Mouse (Mus musculus) forebrain, postnatal 0 days (tissue): ENCODE data around the gene Flcn. TPM values are rescaled to one million over a fixed set of nuclear protein-coding genes. Genes with fewer than 3 reads are reported as not detected.

Source experiments
- ATAC-seq: fragments of 200-750 bp; cut with Nextera tagmentation; 2 replicates; pipeline ENCODE4 v1.8.0; 2017; ENCODE audit warnings: mild to moderate bottlenecking, moderate library complexity
- DNase-seq: peaks from one replicate; pipeline ENCODE4 v3.0.0-alpha.2; 2015
- H3K27ac ChIP-seq: fragments of 300-500 bp; sonication (generic); 2 replicates; pipeline ENCODE4 v1.5.1; 2014; ENCODE audit warnings: low read depth, mild to moderate bottlenecking, antibody characterized with exemption, low read length, moderate library complexity, mixed read lengths
- H3K27me3 ChIP-seq: fragments of 300-500 bp; sonication (generic); 2 replicates; pipeline ENCODE4 v1.6.1; 2014; ENCODE audit warnings: mild to moderate bottlenecking, low read length, mixed read lengths; ENCODE audit not compliant: insufficient read depth
- H3K36me3 ChIP-seq: fragments of 300-500 bp; sonication (generic); 2 replicates; pipeline ENCODE4 v1.6.1; 2014; ENCODE audit warnings: mild to moderate bottlenecking, moderate library complexity; ENCODE audit not compliant: insufficient read depth
- H3K4me1 ChIP-seq: fragments of 300-500 bp; sonication (generic); 2 replicates; pipeline ENCODE4 v1.6.1; 2014; ENCODE audit warnings: antibody characterized with exemption; ENCODE audit not compliant: insufficient read depth
- H3K4me2 ChIP-seq: fragments of 300-500 bp; sonication (generic); 2 replicates; pipeline ENCODE4 v1.6.1; 2014; ENCODE audit warnings: low read depth, mild to moderate bottlenecking, moderate library complexity
- H3K4me3 ChIP-seq: fragments of 300-500 bp; sonication (generic); 2 replicates; pipeline ENCODE4 v1.5.1; 2014; ENCODE audit warnings: low read depth, low read length, mixed read lengths
- H3K9ac ChIP-seq: fragments of 300-500 bp; sonication (generic); 2 replicates; pipeline ENCODE4 v1.6.1; 2014; ENCODE audit warnings: mild to moderate bottlenecking
- H3K9me3 ChIP-seq: fragments of 300-500 bp; sonication (generic); 2 replicates; pipeline ENCODE4 v1.6.1; 2016; ENCODE audit warnings: low read length
- CTCF ChIP-seq: sonication (generic); IDR thresholded peaks from 2 replicates; pipeline ENCODE4 v1.5.1; 2016; ENCODE audit warnings: antibody characterized with exemption, control low read depth, low read depth
- WGBS: fragments of 180-500 bp; shearing (Covaris S2); extraction: QIAGEN DNeasy Blood & Tissue Kit; methylation state at CpG from one replicate; pipeline ENCODE4 v1.1.7; 2014; 5-methylcytosine and 5-hydroxymethylcytosine counted together
- polyA plus RNA-seq: library from polyadenylated mRNA; unstranded; fragments of >200 nt; fragmentation: Nextera tagmentation; extraction: Ambion mirVana; gene quantifications from 2 replicates; pipeline ENCODE4 v1.2.1, GENCODE M21; 2015
- total RNA-seq: library from RNA; depleted of rRNA; stranded (reverse); fragments of >200 nt; gene quantifications from 2 replicates; pipeline ENCODE4 v1.2.3, GENCODE M21; 2014

Flcn gene
- total and polyA plus RNA-seq, 2 experiments from 2014 or later = 31.4 to 36.9 TPM

GRCm38 (mm10) chr11:59754504-59754903 lies 55.3 kb downstream of the Flcn start:
- no peaks in the 10 kb centered on the region for H3K27me3 ChIP-seq
- no peak for DNase-seq
- H3K4me1 ChIP-seq = no peaks in the 10 kb centered on the region
- H3K36me3 ChIP-seq = peaks cover 84% of the 10 kb centered on the region
- H3K4me3 ChIP-seq = no peak overlapping the region
- H3K4me2 ChIP-seq = no peak overlapping the region
- no peak overlapping the region for H3K27ac ChIP-seq
- no peak for ATAC-seq
- no peaks in the 10 kb centered on the region for H3K9me3 ChIP-seq
- no peak overlapping the region for H3K9ac ChIP-seq
- TF ChIP-seq CTCF = no peak
- 96% methylated on average over 6 of the region's 6 CpGs for WGBS

- no peak overlapping the region for H3K27ac ChIP-seq
- no peaks in the 10 kb centered on the region for H3K27me3 ChIP-seq
- no peak overlapping the region for H3K4me2 ChIP-seq
- H3K4me1 ChIP-seq = no peaks in the 10 kb centered on the region
- DNase-seq (no peak), ATAC-seq (no peak)
- WGBS = 92% methylated on average over 3 of the region's 3 CpGs
- no peak overlapping the region for H3K4me3 ChIP-seq
- H3K9ac ChIP-seq = no peak overlapping the region
- peaks cover 58% of the 10 kb centered on the region for H3K36me3 ChIP-seq
- no peak for TF ChIP-seq CTCF
- H3K9me3 ChIP-seq = no peaks in the 10 kb centered on the region
Measured at GRCm38 (mm10) chr11:59749050-59749449, 60.8 kb downstream of the Flcn start.

- H3K9me3 ChIP-seq = no peaks in the 10 kb centered on the region
- DNase-seq = peak; percentile 68
Measured at GRCm38 (mm10) chr11:59746614-59747013, 63.2 kb downstream of the Flcn start.

GRCm38 (mm10) chr11:59745851-59746250 lies 64.0 kb downstream of the Flcn start:
- no peak for DNase-seq
- H3K36me3 ChIP-seq = peaks cover 64% of the 10 kb centered on the region
- no peak for TF ChIP-seq CTCF
- H3K27me3 ChIP-seq = no peaks in the 10 kb centered on the region
- H3K9ac ChIP-seq = no peak overlapping the region
- no peak overlapping the region for H3K27ac ChIP-seq
- no peak overlapping the region for H3K4me2 ChIP-seq
- no peaks in the 10 kb centered on the region for H3K9me3 ChIP-seq
- H3K4me3 ChIP-seq = no peak overlapping the region
- H3K4me1 ChIP-seq = no peaks in the 10 kb centered on the region
- no peak for ATAC-seq
- WGBS = 88% methylated on average over 5 of the region's 5 CpGs

More at GRCm38 (mm10) chr11:59746614-59747013, 63.2 kb downstream of the Flcn start:
- peak; percentile 70 for ATAC-seq
- 67% methylated on average over 2 of the region's 2 CpGs for WGBS
- H3K9ac ChIP-seq = no peak overlapping the region
- peaks cover 58% of the 10 kb centered on the region for H3K36me3 ChIP-seq
- no peaks in the 10 kb centered on the region for H3K4me1 ChIP-seq
- H3K27me3 ChIP-seq = no peaks in the 10 kb centered on the region
- no peak overlapping the region for H3K4me2 ChIP-seq
- no peak overlapping the region for H3K27ac ChIP-seq
- peak; percentile 83 for TF ChIP-seq CTCF
- H3K4me3 ChIP-seq = no peak overlapping the region

- no peak for ATAC-seq
- WGBS = 94% methylated on average over 4 of the region's 4 CpGs
Measured at GRCm38 (mm10) chr11:59744374-59744773, 65.4 kb downstream of the Flcn start.

GRCm38 (mm10) chr11:59743712-59744111 lies 66.1 kb downstream of the Flcn start:
- DNase-seq (no peak), ATAC-seq (no peak)
- H3K9ac ChIP-seq = no peak overlapping the region
- H3K27ac ChIP-seq = no peak overlapping the region
- no peaks in the 10 kb centered on the region for H3K9me3 ChIP-seq
- WGBS = 97% methylated on average over 1 of the region's 1 CpGs
- no peak overlapping the region for H3K4me2 ChIP-seq
- H3K4me3 ChIP-seq = no peak overlapping the region
- H3K36me3 ChIP-seq = peaks cover 65% of the 10 kb centered on the region
- no peak for TF ChIP-seq CTCF
- H3K27me3 ChIP-seq = no peaks in the 10 kb centered on the region
- H3K4me1 ChIP-seq = no peaks in the 10 kb centered on the region

More at GRCm38 (mm10) chr11:59744374-59744773, 65.4 kb downstream of the Flcn start:
- Histone ChIP-seq H3K4me2 (no peak overlapping the region), H3K9me3 (no peaks in the 10 kb centered on the region), H3K9ac (no peak overlapping the region), H3K27ac (no peak overlapping the region), H3K27me3 (no peaks in the 10 kb centered on the region), H3K4me1 (no peaks in the 10 kb centered on the region), H3K4me3 (no peak overlapping the region), H3K36me3 (peaks cover 65% of the 10 kb centered on the region)
- DNase-seq = no peak
- no peak for TF ChIP-seq CTCF

- H3K4me1 ChIP-seq = no peaks in the 10 kb centered on the region
- no peaks in the 10 kb centered on the region for H3K9me3 ChIP-seq
- no peak overlapping the region for H3K4me2 ChIP-seq
- H3K4me3 ChIP-seq = no peak overlapping the region
- WGBS = 97% methylated on average over 2 of the region's 2 CpGs
- no peaks in the 10 kb centered on the region for H3K27me3 ChIP-seq
- H3K27ac ChIP-seq = no peak overlapping the region
- ATAC-seq = no peak
- no peak for TF ChIP-seq CTCF
- no peak overlapping the region for H3K9ac ChIP-seq
- H3K36me3 ChIP-seq = peaks cover 64% of the 10 kb centered on the region
- DNase-seq = no peak
Measured at GRCm38 (mm10) chr11:59743307-59743706, 66.5 kb downstream of the Flcn start.
